Mouse (Mus musculus) ES-Bruce4 (cell line): ENCODE data around the gene Nsd1.

Source experiments
- CTCF ChIP-seq: IDR thresholded peaks from one replicate; pipeline ENCODE4 v1.8.1; 2011; ENCODE audit warnings: low read depth, low read length
- POLR2A ChIP-seq: IDR thresholded peaks from one replicate; pipeline ENCODE4 v1.8.1; 2011; ENCODE audit warnings: low read length; ENCODE audit not compliant: insufficient read depth

- TF ChIP-seq CTCF = no peak
- TF ChIP-seq POLR2A = no peak
Observed at GRCm38 (mm10) chr13:55346745-55347144, 137.2 kb downstream of the Nsd1 start.
